Mouse (Mus musculus) forebrain, embryonic 13.5 days (tissue): ENCODE results near the gene Spata33. TPM values are rescaled to one million over a fixed set of nuclear protein-coding genes. Genes with fewer than 3 reads are reported as not detected.
A peak's percentile ranks its signal among the peaks of the same experiment; 100 is the strongest.

Experiments used
- ATAC-seq: fragments of 200-750 bp; cut with Nextera tagmentation; 2 replicates; pipeline ENCODE4 v1.8.0; 2017
- H3K27ac ChIP-seq: fragments of 300-500 bp; sonication (generic); 2 replicates; pipeline ENCODE4 v1.5.1; 2015; ENCODE audit warnings: inconsistent platforms, mild to moderate bottlenecking, moderate library complexity
- H3K27me3 ChIP-seq: fragments of 300-500 bp; sonication (generic); 2 replicates; pipeline ENCODE4 v1.6.1; 2015; ENCODE audit warnings: mild to moderate bottlenecking, inconsistent platforms
- H3K36me3 ChIP-seq: fragments of 300-500 bp; sonication (generic); 2 replicates; pipeline ENCODE4 v1.6.1; 2015; ENCODE audit warnings: mild to moderate bottlenecking, inconsistent platforms; ENCODE audit not compliant: poor library complexity, severe bottlenecking
- H3K4me1 ChIP-seq: fragments of 300-500 bp; sonication (generic); 2 replicates; pipeline ENCODE4 v1.6.1; 2015; ENCODE audit warnings: inconsistent platforms
- H3K4me2 ChIP-seq: fragments of 300-500 bp; sonication (generic); 2 replicates; pipeline ENCODE4 v1.6.1; 2015; ENCODE audit warnings: inconsistent platforms, mild to moderate bottlenecking, moderate library complexity
- H3K4me3 ChIP-seq: fragments of 300-500 bp; sonication (generic); 2 replicates; pipeline ENCODE4 v1.5.1; 2015; ENCODE audit warnings: mild to moderate bottlenecking, inconsistent platforms
- H3K9ac ChIP-seq: fragments of 300-500 bp; sonication (generic); 2 replicates; pipeline ENCODE4 v1.6.1; 2015; ENCODE audit warnings: mild to moderate bottlenecking, inconsistent platforms
- H3K9me3 ChIP-seq: fragments of 300-500 bp; sonication (generic); replicated peaks from 2 replicates; pipeline ENCODE4 v1.6.1; 2016; ENCODE audit warnings: inconsistent platforms
- WGBS: fragments of 180-500 bp; shearing (Covaris S2); methylation state at CpG from one replicate; pipeline ENCODE4 v1.1.7; 2015; 5-methylcytosine and 5-hydroxymethylcytosine counted together
- polyA plus RNA-seq: library from polyadenylated mRNA; unstranded; fragments of >200 nt; fragmentation: Nextera tagmentation; extraction: Ambion mirVana; gene quantifications from 2 replicates; pipeline ENCODE4 v1.2.1, GENCODE M21; 2015

The Spata33 gene
- polyA plus RNA-seq, 1 experiment from 2014 or later = 4.2 TPM

DNA sequence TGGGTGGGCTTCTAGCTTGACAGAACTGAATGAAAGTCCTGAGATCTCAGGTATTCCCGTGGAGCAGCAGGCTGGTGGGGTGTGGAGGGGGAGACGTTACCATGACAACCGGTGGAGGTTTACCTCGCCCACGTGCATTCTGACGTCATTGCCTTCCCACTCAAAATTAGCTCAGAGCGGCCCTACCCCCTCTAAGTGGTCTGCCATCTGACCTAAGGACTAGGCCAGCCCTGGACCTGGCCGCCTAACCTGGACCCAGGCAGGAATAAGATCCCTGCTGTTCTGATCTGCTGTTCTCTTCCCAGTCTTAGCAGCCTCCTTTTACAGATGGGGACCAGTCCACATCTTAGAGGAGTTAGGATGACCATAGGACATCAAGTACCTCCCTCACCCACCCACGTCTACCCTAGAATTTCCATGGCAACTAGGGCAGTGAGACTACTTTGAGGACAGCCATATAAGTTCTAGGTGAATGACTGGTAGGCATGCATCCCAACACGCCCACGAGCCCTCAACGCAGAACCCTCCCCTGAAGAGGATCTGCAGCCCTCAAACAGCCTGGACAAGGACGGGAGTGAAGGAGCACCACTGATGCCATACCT is 22.4 kb downstream of the Spata33 start:
- peak overlapping the region; percentile 43 for H3K4me3 ChIP-seq
- H3K4me2 ChIP-seq = peak overlapping the region; percentile 74
- H3K27me3 ChIP-seq = peaks cover 44% of the 10 kb centered on the region
- WGBS = 25% methylated on average over 13 of the region's 13 CpGs
- ATAC-seq = peak; percentile 41; the same call in 1 of the 2 replicates
- H3K9ac ChIP-seq = peak overlapping the region; percentile 66; the same call in 1 of the 2 replicates
- no peaks in the 10 kb centered on the region for H3K9me3 ChIP-seq
- peaks cover 4% of the 10 kb centered on the region; the same call in 1 of the 2 replicates for H3K36me3 ChIP-seq
- H3K27ac ChIP-seq = no peak overlapping the region
- H3K4me1 ChIP-seq = peaks cover 18% of the 10 kb centered on the region

DNA sequence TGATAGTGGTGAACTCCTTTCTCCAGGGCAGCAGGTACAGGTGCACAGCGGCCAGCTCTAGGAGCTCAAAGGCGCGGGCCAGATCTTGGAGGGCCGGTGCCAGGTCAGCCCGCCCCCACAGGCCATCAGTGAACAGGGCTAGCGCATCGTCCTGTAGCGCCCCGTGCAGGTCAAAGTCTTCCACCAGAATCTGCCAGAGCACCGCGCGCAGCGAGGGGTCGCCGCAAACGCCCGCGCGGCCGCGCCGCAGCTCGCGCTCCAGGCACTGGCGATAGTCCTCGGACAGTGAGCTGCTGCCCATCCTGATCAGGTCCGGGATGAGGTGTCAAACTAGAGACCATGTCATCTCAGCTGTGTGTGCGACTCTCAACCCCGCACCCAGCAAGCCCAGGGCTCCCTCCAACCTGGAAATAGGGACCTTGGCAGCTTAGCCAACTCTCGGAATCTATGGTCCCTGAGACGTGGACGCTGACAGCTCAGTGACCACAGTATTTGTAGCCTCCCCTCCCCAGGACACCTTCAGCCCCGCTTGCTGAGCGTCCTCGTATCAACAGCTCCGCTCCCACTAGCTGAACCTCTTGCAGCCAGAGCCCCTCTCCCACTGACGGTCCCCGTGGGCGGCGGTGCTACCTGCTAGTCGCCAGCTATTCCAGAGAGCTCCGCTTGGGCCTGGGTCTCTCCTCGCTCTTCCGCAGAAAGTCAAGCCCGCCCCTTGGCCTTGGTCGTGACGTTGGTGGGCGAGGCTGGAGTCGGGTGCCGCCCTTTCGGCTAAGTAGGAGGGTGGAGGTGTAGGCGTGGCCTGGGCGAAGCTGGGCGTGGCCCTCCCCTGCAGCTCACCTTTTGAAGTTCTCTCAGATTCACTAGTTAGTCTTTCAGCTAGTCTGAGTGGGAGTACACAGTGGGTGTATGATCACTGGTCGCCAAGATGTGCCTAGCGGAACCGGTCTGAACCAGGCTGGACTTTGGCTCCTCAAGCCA is 23.2 kb downstream of the Spata33 start, which contains the start of gene Spata2l:
Spata2l (minus strand) TSS at position 714 of the 978 bp plus-strand sequence.
- Histone ChIP-seq H3K9me3 (no peaks in the 10 kb centered on the region), H3K9ac (peak within 1 kb of the TSS; percentile 66), H3K4me1 (peaks cover 18% of the 10 kb centered on the region), H3K4me3 (peak within 1 kb of the TSS; percentile 43), H3K27ac (no peak within 1 kb of the TSS), H3K4me2 (peak within 1 kb of the TSS; percentile 74), H3K27me3 (peaks cover 44% of the 10 kb centered on the region), H3K36me3 (no peaks in the 10 kb centered on the region)
- 1% methylated on average over 57 of the region's 57 CpGs for WGBS
- ATAC-seq = peak; percentile 62

DNA sequence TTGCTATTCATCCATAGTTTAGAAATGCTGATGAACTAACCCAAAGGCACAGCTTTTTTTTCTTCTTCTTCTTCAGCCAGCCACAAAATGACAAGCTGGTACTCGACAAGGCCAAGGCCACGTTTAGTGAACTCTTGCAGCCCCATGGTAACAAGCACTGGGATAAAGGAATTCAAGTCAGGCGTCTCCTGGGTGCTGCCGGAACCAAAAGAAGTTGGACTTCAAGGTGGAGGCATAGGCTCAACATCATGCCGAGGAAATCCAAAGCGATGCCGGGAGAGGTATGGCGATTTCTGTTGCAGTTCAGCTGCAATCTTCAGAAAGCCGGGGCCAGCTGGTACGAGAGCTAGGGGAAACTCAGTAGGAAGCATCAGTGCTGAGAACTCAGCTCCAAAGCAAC is 26.8 kb downstream of the Spata33 start:
- H3K36me3 ChIP-seq = peaks cover 31% of the 10 kb centered on the region
- H3K4me3 ChIP-seq = no peak overlapping the region
- H3K9ac ChIP-seq = no peak overlapping the region
- peaks cover 18% of the 10 kb centered on the region for H3K4me1 ChIP-seq
- H3K9me3 ChIP-seq = no peaks in the 10 kb centered on the region
- WGBS = 89% methylated on average over 10 of the region's 10 CpGs
- ATAC-seq = no peak
- no peak overlapping the region for H3K27ac ChIP-seq
- no peak overlapping the region for H3K4me2 ChIP-seq
- peaks cover 29% of the 10 kb centered on the region for H3K27me3 ChIP-seq

DNA sequence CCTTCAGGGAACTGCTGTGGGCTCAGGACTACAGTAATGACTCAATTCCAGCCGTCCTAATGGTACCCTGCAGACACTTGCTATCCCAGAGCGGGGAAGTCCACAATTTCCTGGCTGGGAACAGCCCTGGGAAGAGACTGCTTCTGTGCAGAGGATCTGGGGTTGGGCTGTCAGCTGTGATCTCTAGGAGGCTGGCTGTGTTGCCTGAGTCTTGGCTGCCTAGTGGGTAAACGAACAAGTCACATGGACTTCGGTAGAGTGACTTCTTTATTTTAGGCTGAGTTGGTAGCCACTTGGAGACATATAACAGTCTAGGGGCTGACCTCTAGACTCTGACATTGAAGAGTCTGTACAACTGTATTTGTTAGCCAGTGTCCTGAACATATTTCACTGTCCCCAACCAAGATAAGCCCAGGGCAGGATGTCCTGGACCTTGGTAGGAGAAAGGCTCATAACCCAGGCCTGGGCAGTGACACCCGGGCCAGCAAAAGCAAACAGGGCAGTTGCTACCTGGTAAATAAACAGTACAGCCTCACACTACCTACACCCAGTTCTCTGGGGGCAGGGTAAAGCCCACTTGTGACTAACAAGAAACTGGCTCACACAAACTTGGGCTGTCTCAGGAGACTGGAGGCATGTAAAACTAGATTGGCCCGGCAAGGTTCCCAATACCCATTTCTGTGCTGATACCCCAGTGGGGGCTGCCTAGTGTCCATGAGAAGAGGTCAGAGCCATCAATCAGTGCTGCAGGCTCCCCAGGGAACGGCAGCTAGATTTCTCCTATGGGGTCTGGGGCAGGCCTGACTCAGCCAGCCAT is 29.7 kb downstream of the Spata33 start:
- 0 out of 2 replicates have a peak, but pooled peaks cover under 1% of the 10 kb centered on the region for H3K27me3 ChIP-seq
- H3K36me3 ChIP-seq = peaks cover 60% of the 10 kb centered on the region
- H3K9me3 ChIP-seq = no peaks in the 10 kb centered on the region
- no peak overlapping the region for H3K4me2 ChIP-seq
- H3K4me1 ChIP-seq = no peaks in the 10 kb centered on the region
- 88% methylated on average over 7 of the region's 7 CpGs for WGBS
- no peak overlapping the region for H3K4me3 ChIP-seq
- H3K27ac ChIP-seq = no peak overlapping the region
- ATAC-seq = no peak
- H3K9ac ChIP-seq = no peak overlapping the region

DNA sequence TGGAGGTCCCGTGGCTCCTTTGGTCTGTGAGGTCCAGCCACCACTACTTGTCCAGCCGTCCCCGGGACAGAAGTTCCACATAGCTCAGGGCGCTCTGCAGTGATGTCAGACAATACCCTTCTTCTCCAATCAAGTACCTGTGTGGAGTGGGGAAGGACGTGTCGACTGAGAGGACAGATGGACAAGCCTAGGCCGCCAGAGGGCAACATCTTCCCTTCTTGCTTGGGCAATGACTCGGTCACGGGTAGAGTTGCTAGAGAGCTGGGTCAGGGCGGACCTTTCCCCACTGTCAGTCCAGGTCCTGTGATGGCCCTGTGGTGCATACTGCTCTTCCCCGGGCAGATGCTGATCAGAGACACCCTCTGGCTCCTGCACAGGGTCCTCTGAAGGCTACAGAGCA is 30.4 kb downstream of the Spata33 start:
- ATAC-seq = no peak
- Histone ChIP-seq H3K9me3 (no peaks in the 10 kb centered on the region), H3K27ac (no peak overlapping the region), H3K9ac (no peak overlapping the region), H3K36me3 (peaks cover 68% of the 10 kb centered on the region), H3K4me2 (no peak overlapping the region), H3K27me3 (no peaks in the 10 kb centered on the region), H3K4me3 (no peak overlapping the region), H3K4me1 (no peaks in the 10 kb centered on the region)
- 61% methylated on average over 11 of the region's 11 CpGs for WGBS

DNA sequence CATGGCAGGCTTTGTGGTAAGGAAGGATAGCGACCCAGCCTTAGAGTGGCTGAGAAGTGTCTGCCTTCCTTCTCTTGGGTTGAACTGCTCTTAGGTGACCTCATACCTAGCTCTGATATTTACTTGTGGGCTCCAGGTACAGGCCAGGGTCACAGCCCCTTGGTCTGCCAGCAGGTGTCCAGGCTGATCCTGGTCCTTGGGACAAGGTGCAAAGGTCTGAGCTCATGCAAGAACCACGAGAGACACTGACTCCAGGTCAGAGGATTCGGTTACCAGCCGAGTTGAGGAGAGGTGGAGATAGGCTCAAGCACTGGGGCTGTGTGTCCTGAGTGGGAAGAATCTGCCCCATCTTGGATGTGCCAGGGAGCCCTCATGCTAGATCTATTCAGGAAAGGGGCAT is 31.8 kb downstream of the Spata33 start:
- Histone ChIP-seq H3K27ac (no peak overlapping the region), H3K27me3 (no peaks in the 10 kb centered on the region), H3K4me1 (no peaks in the 10 kb centered on the region), H3K36me3 (peaks cover 81% of the 10 kb centered on the region), H3K4me2 (no peak overlapping the region), H3K9me3 (no peaks in the 10 kb centered on the region), H3K4me3 (no peak overlapping the region), H3K9ac (no peak overlapping the region)
- 90% methylated on average over 4 of the region's 4 CpGs for WGBS
- no peak for ATAC-seq

DNA sequence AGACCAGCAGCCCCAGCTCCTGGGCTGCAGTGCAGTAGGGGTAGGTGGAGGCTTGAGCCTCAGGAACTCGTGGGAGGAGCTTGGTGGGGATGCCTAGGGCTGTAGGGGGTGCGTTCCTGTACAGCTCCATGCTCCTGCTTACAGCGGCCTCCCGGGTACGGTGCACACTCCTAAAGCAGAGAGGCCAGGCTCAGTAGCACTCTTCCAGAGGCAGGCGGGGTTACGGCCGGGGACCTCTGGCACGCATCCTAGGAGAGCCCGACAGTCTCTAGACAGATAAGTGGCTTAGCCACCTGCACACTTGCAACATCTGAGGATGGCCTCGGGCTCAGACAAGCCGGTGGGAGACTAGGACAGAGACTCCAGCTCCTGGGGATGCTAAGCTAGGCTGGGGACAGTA is 32.9 kb downstream of the Spata33 start:
- H3K36me3 ChIP-seq = peaks cover 92% of the 10 kb centered on the region
- 94% methylated on average over 12 of the region's 12 CpGs for WGBS
- no peaks in the 10 kb centered on the region for H3K4me1 ChIP-seq
- no peak overlapping the region for H3K4me3 ChIP-seq
- no peaks in the 10 kb centered on the region for H3K27me3 ChIP-seq
- H3K9ac ChIP-seq = no peak overlapping the region
- no peak overlapping the region for H3K27ac ChIP-seq
- no peaks in the 10 kb centered on the region for H3K9me3 ChIP-seq
- ATAC-seq = no peak
- H3K4me2 ChIP-seq = no peak overlapping the region

DNA sequence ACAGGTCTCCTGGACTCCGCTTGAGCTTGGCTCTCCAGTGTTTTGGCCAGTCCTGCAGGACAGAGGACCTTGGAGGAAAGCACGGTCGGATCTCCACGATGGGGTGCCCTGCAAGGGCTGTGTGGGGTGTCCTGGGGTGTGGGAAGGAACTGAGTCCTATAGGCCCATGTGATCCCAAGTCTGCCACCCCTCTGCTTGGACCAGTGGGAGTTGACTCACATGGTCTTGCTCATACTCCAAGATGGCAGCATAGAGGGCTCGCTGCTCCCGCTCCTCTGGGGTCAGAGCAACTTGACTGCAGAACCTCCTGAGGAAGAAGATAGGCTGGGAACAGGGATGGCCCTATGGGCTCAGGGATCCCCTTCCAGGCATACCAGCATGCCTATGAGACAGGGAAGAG is 35.1 kb downstream of the Spata33 start:
- H3K27ac ChIP-seq = no peak overlapping the region
- WGBS = 96% methylated on average over 6 of the region's 6 CpGs
- H3K4me3 ChIP-seq = no peak overlapping the region
- H3K4me2 ChIP-seq = no peak overlapping the region
- H3K4me1 ChIP-seq = peaks cover 3% of the 10 kb centered on the region
- H3K9me3 ChIP-seq = no peaks in the 10 kb centered on the region
- ATAC-seq = no peak
- H3K27me3 ChIP-seq = no peaks in the 10 kb centered on the region
- no peak overlapping the region for H3K9ac ChIP-seq
- peaks cover 92% of the 10 kb centered on the region for H3K36me3 ChIP-seq

DNA sequence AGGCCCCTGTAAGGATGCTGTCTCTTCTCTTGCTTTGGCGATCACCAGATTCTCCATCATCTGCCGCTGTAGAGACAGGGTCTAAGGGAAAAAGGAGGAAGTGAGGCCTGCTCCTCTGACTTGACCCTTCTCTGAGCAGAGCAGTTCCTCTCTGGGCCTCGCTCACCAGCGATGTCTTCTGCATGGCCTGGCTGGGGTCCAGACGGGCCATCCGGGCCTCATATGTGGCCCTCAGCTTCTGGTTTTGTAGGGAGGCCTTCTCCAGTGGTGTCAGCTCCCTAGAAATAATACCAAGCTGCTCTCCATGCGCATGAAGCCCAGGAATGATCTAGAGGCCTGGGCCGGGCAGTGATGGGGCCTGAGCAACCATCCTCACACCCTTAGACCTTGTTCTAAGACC is 36.0 kb downstream of the Spata33 start:
- no peak overlapping the region for H3K9ac ChIP-seq
- no peaks in the 10 kb centered on the region for H3K27me3 ChIP-seq
- no peak overlapping the region for H3K27ac ChIP-seq
- H3K36me3 ChIP-seq = peaks cover 84% of the 10 kb centered on the region
- H3K9me3 ChIP-seq = no peaks in the 10 kb centered on the region
- no peak overlapping the region for H3K4me3 ChIP-seq
- peaks cover 10% of the 10 kb centered on the region for H3K4me1 ChIP-seq
- ATAC-seq = no peak
- no peak overlapping the region for H3K4me2 ChIP-seq
- WGBS = 94% methylated on average over 8 of the region's 8 CpGs

DNA sequence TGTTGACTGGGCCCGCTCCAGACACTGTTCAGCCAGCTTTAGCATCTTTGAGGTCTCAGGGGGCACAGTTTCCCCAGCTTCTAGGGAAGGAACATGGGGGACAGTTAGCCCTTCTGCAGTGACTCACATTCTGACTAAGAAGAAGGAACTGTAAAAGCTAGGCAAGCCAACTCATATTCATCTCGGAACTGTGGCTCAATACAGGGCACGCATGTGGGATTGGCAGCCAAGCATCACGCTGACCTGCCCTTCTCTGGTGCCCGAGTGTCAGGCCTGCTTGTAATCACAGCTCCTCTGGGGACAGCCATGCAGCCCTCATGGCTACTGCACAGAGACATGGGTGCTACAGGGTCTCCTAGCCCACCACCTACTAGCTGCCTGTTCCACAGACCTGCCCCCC is 38.3 kb downstream of the Spata33 start:
- no peak for ATAC-seq
- Histone ChIP-seq H3K4me3 (no peak overlapping the region), H3K9me3 (no peaks in the 10 kb centered on the region), H3K4me2 (no peak overlapping the region), H3K36me3 (peaks cover 60% of the 10 kb centered on the region), H3K27ac (no peak overlapping the region), H3K4me1 (peaks cover 23% of the 10 kb centered on the region), H3K27me3 (no peaks in the 10 kb centered on the region), H3K9ac (no peak overlapping the region)
- 94% methylated on average over 5 of the region's 5 CpGs for WGBS

DNA sequence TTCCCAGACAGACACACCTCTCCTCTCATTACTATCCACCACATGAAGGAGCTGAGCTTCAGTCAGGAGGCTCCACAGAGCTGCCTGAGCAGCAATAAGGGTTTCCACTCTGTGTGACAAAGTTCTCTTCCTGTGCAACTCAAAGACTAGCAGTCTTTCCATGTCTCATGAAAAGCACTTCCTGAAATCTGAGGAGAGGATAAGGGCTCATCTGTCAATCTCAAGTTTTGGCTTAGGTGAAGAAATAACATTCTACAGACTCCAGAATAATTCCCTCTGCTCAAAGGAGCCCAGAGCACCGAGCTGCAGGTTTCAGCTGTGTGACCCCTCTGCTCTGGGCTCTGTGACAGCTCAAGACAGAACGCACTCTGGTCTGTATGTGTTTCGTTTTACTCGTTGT is 40.3 kb downstream of the Spata33 start:
- Histone ChIP-seq H3K27me3 (no peaks in the 10 kb centered on the region), H3K4me2 (peak overlapping the region; percentile 96), H3K4me1 (peaks cover 23% of the 10 kb centered on the region), H3K9me3 (no peaks in the 10 kb centered on the region), H3K4me3 (peak overlapping the region; percentile 99), H3K27ac (no peak overlapping the region), H3K9ac (peak overlapping the region; percentile 96), H3K36me3 (peaks cover 59% of the 10 kb centered on the region)
- 53% methylated on average over 4 of the region's 4 CpGs for WGBS
- no peak for ATAC-seq
